Comparison of ENCODE assay signal across 14 mouse cellular contexts in the genomic region with DNA sequence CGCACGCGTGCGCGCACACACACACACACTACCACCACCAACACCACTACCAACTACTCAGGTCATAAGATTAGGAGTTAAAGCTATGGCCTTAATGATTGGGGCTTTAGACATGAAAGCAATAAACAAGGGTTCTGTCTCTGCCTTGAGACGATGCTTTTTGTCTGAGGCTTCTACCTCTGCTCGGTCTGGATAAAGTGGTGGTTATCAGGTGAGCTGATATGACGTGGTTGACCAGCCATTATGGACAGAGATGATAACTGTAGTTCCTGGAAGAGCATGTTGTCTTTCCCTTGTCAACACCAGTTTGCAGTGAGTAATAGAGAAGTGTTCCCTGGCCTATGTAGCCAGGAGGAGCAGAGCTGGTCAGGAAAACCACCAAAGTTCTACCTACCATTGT. TPM values are rescaled to one million over a fixed set of nuclear protein-coding genes. Genes with fewer than 3 reads are reported as not detected.
DNase-seq lines count a peak whose midpoint lies in the region; ATAC-seq lines count a peak whose summit lies in the region.
"Had no signal": no experiment of that assay in that cellular context is flagged by ENCODE, and none has a peak within 500 bp of the region (broad histone marks: within the 10 kb centered on the region; RNA-seq: fewer than 3 reads in every experiment).

No protein-coding gene starts in this region.

- no peak overlapping the region for H3K9ac ChIP-seq in kidney, embryonic 15.5 days
- no peak overlapping the region for H3K9ac ChIP-seq in liver, embryonic 11.5 days (ENCODE audit: low read depth, low read length)
- H3K9ac ChIP-seq in stomach, embryonic 16.5 days (ENCODE audit: low read length) = no peak overlapping the region
- H3K9ac ChIP-seq: hindbrain, embryonic 15.5 days; midbrain, embryonic 15.5 days had no signal

- 0 out of 2 replicates have a peak, but pooled peaks have one; percentile 23 for ATAC-seq in kidney, embryonic 15.5 days (replicated peaks; ENCODE audit: low FRiP score)
- ATAC-seq in common myeloid progenitor, adult 5-6 weeks (replicated peaks; ENCODE audit: low read depth, poor library complexity, severe bottlenecking) = peak; percentile 50; the same call in 1 of the 2 replicates
- peak; percentile 96 for ATAC-seq in liver, embryonic 11.5 days (replicated peaks; ENCODE audit: low FRiP score)
- 0 out of 2 replicates have a peak, but pooled peaks have one; percentile 58 for ATAC-seq in stomach, embryonic 16.5 days (ENCODE audit: insufficient read depth, low FRiP score)
- ATAC-seq: CD4-positive, CD25-positive, alpha-beta regulatory T cell, adult 4 months; midbrain, embryonic 15.5 days had no signal

- no peak overlapping the region for H3K4me2 ChIP-seq in kidney, embryonic 15.5 days
- H3K4me2 ChIP-seq in liver, embryonic 11.5 days = peak overlapping the region; percentile 26; the same call in 1 of the 2 replicates
- no peak overlapping the region for H3K4me2 ChIP-seq in stomach, embryonic 16.5 days (ENCODE audit: low read depth, low read length)
- H3K4me2 ChIP-seq: hindbrain, embryonic 15.5 days; midbrain, embryonic 15.5 days had no signal

- no peaks in the 10 kb centered on the region for H3K9me3 ChIP-seq in kidney, embryonic 15.5 days (replicated peaks)
- no peaks in the 10 kb centered on the region for H3K9me3 ChIP-seq in liver, embryonic 11.5 days (ENCODE audit: control insufficient read depth, low read length)
- H3K9me3 ChIP-seq in stomach, embryonic 16.5 days (replicated peaks; ENCODE audit: control insufficient read depth, low read length) = no peaks in the 10 kb centered on the region
- H3K9me3 ChIP-seq: hindbrain, embryonic 15.5 days; midbrain, embryonic 15.5 days had no signal

- no peak overlapping the region for H3K27ac ChIP-seq in kidney, embryonic 15.5 days
- peak overlapping the region; percentile 79 for H3K27ac ChIP-seq in liver, embryonic 11.5 days (ENCODE audit: low read depth, low read length)
- no peak overlapping the region for H3K27ac ChIP-seq in stomach, embryonic 16.5 days (ENCODE audit: low read length)
- H3K27ac ChIP-seq: hindbrain, embryonic 15.5 days; layer of hippocampus, adult 2 months; midbrain, embryonic 15.5 days had no signal

- WGBS in kidney, embryonic 15.5 days = 93% methylated on average over 8 of the region's 8 CpGs
- 54% methylated on average over 8 of the region's 8 CpGs for WGBS in liver, embryonic 11.5 days
- 88% methylated on average over 8 of the region's 8 CpGs for WGBS in stomach, embryonic 16.5 days

- no peak for DNase-seq in kidney, adult 11 months
- no peak for DNase-seq in liver, embryonic 11.5 days (ENCODE audit: low spot score)
- DNase-seq in urinary bladder, postnatal 25 days (ENCODE audit: low spot score) = no peak
- DNase-seq in right cerebral cortex, adult 18-20 months = no peak
- DNase-seq: cerebellum, postnatal 10 days; gastrocnemius, postnatal 36 days; lung, postnatal 36 days had no signal

- H3K36me3 ChIP-seq in kidney, embryonic 15.5 days = no peaks in the 10 kb centered on the region
- H3K36me3 ChIP-seq in liver, embryonic 11.5 days (ENCODE audit: control insufficient read depth, insufficient read depth, low read length) = no peaks in the 10 kb centered on the region
- H3K36me3 ChIP-seq in stomach, embryonic 16.5 days (ENCODE audit: control insufficient read depth, insufficient read depth, low read length) = no peaks in the 10 kb centered on the region
- H3K36me3 ChIP-seq: hindbrain, embryonic 15.5 days; midbrain, embryonic 15.5 days had no signal

- H3K4me3 ChIP-seq in kidney, embryonic 15.5 days (replicated peaks) = no peak overlapping the region
- H3K4me3 ChIP-seq in liver, embryonic 11.5 days (ENCODE audit: low read depth, low read length) = no peak overlapping the region
- no peak overlapping the region for H3K4me3 ChIP-seq in stomach, embryonic 16.5 days (replicated peaks; ENCODE audit: low read length)
- H3K4me3 ChIP-seq: hindbrain, embryonic 15.5 days; layer of hippocampus, adult 2 months; midbrain, embryonic 15.5 days had no signal

- H3K27me3 ChIP-seq in kidney, embryonic 15.5 days = no peaks in the 10 kb centered on the region
- H3K27me3 ChIP-seq in liver, embryonic 11.5 days (replicated peaks; ENCODE audit: control insufficient read depth, insufficient read depth, low read length) = no peaks in the 10 kb centered on the region
- H3K27me3 ChIP-seq in stomach, embryonic 16.5 days (ENCODE audit: control insufficient read depth, insufficient read depth, low read length) = no peaks in the 10 kb centered on the region
- H3K27me3 ChIP-seq: hindbrain, embryonic 15.5 days; midbrain, embryonic 15.5 days had no signal

- H3K4me1 ChIP-seq in kidney, embryonic 15.5 days = peaks cover 9% of the 10 kb centered on the region
- H3K4me1 ChIP-seq in liver, embryonic 11.5 days (replicated peaks; ENCODE audit: control insufficient read depth, insufficient read depth, low read length) = peaks cover 19% of the 10 kb centered on the region
- no peaks in the 10 kb centered on the region for H3K4me1 ChIP-seq in stomach, embryonic 16.5 days (ENCODE audit: control insufficient read depth, insufficient read depth, low read length)
- H3K4me1 ChIP-seq: hindbrain, embryonic 15.5 days; midbrain, embryonic 15.5 days had no signal

RNA-seq across cellular contexts. Expression of a gene that starts 57.7 kb away (rescaled TPM):
- 9.4 and 9.8 TPM in 2 replicates for polyA plus RNA-seq in kidney, embryonic 15.5 days (2015; fragmentation: Nextera tagmentation; extraction: Ambion mirVana)
- total RNA-seq in common myeloid progenitor, adult 5-6 weeks (2017) = 14.4 and 15.8 TPM in 2 replicates
- polyA plus RNA-seq in liver, embryonic 11.5 days (2014; fragmentation: Nextera tagmentation; extraction: Ambion mirVana) = 10.9 and 12.1 TPM in 2 replicates
- 12.1 and 12.9 TPM in 2 replicates for polyA plus RNA-seq in stomach, embryonic 16.5 days (2015; fragmentation: Nextera tagmentation; extraction: Ambion mirVana)

Comparison
In these comparisons a context has a peak if more than half of its experiments do, and no peak if none do; other contexts are left out.
1. ATAC-seq: peak in every context shown above with its lines; median percentile 96 in liver, embryonic 11.5 days; 58 in stomach, embryonic 16.5 days; 50 in common myeloid progenitor, adult 5-6 weeks; 23 in kidney, embryonic 15.5 days.